ENCODE assay signal across 8 mouse cellular contexts in the genomic region with DNA sequence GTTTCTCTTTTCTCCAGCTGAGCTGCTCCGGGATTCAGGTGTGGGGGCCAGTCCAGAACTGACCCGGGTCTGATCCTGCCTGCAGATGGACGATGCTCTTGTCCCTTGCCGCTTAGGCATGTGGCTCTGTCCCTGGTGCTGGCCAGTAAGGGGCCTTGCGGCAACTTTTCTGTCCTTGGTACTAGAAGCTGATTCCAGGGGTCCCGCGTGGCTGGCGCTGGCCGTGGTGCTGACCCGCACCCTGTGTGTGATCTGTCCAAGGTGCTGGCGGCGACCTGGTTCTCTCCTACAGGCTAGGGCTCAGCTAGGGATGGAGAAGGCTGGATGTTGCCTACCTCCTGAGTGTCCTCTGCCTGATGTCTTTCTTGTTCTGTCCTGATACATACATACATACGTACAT. TPM values are rescaled to one million over a fixed set of nuclear protein-coding genes. Genes with fewer than 3 reads are reported as not detected.
DNase-seq lines count a peak whose midpoint lies in the region; ATAC-seq and TF ChIP-seq lines count a peak whose summit lies in the region.

No protein-coding gene starts in this region.

- no peaks in the 10 kb centered on the region for H3K9me3 ChIP-seq in ES-Bruce4 (replicated peaks; ENCODE audit: control insufficient read depth, insufficient read depth, low read length, poor library complexity, severe bottlenecking)
- H3K9me3 ChIP-seq in embryonic facial prominence, embryonic 10.5 days = no peaks in the 10 kb centered on the region
- H3K9me3 ChIP-seq in liver, embryonic 11.5 days (ENCODE audit: control insufficient read depth, low read length) = no peaks in the 10 kb centered on the region
- no peaks in the 10 kb centered on the region for H3K9me3 ChIP-seq in forebrain, embryonic 15.5 days

- DNase-seq in gastrocnemius, adult 2 months = peak; percentile 24
- no peak for DNase-seq in gastrocnemius, postnatal 14 days
- peak; percentile 92 for DNase-seq in embryonic facial prominence, embryonic 10.5 days (ENCODE audit: low spot score)
- DNase-seq in liver, embryonic 11.5 days (ENCODE audit: low spot score) = peak; percentile 85
- DNase-seq in thymus, postnatal 14 days = peak; percentile 56

- ATAC-seq in liver, embryonic 11.5 days (replicated peaks; ENCODE audit: low FRiP score) = peak; percentile 52
- ATAC-seq in megakaryocyte, adult 5-6 weeks (ENCODE audit: poor library complexity, severe bottlenecking) = no peak
- no peak for ATAC-seq in forebrain, embryonic 15.5 days (replicated peaks)

- no peak overlapping the region for H3K4me2 ChIP-seq in liver, embryonic 11.5 days
- no peak overlapping the region for H3K4me2 ChIP-seq in forebrain, embryonic 15.5 days (replicated peaks)

- no peaks in the 10 kb centered on the region for H3K36me3 ChIP-seq in ES-Bruce4 (ENCODE audit: control insufficient read depth, insufficient read depth, low read length, poor library complexity, severe bottlenecking)
- H3K36me3 ChIP-seq in embryonic facial prominence, embryonic 10.5 days (replicated peaks) = peaks cover 75% of the 10 kb centered on the region
- H3K36me3 ChIP-seq in liver, embryonic 11.5 days (ENCODE audit: control insufficient read depth, insufficient read depth, low read length) = peaks cover 25% of the 10 kb centered on the region; the same call in 1 of the 2 replicates
- H3K36me3 ChIP-seq in forebrain, embryonic 15.5 days = peaks cover 65% of the 10 kb centered on the region

- H3K9ac ChIP-seq in ES-Bruce4 (ENCODE audit: low read depth, poor library complexity, severe bottlenecking) = no peak overlapping the region
- H3K9ac ChIP-seq in liver, embryonic 11.5 days (ENCODE audit: low read depth, low read length) = no peak overlapping the region
- H3K9ac ChIP-seq in forebrain, embryonic 15.5 days (replicated peaks) = no peak overlapping the region

- no peak for TF ChIP-seq POLR2A in ES-Bruce4 (IDR thresholded peaks at IDR 0.05; ENCODE audit: insufficient read depth, low read length)

- H3K4me1 ChIP-seq in ES-Bruce4 (ENCODE audit: control insufficient read depth, insufficient read depth, low read length) = no peaks in the 10 kb centered on the region
- no peaks in the 10 kb centered on the region for H3K4me1 ChIP-seq in embryonic facial prominence, embryonic 10.5 days
- H3K4me1 ChIP-seq in liver, embryonic 11.5 days (replicated peaks; ENCODE audit: control insufficient read depth, insufficient read depth, low read length) = peaks cover 8% of the 10 kb centered on the region
- no peaks in the 10 kb centered on the region for H3K4me1 ChIP-seq in forebrain, embryonic 15.5 days

- WGBS in embryonic facial prominence, embryonic 10.5 days = 20% methylated on average over 13 of the region's 13 CpGs
- whole genome bisulfite sequencing in liver, embryonic 11.5 days = 31% methylated on average over 13 of the region's 13 CpGs
- WGBS in forebrain, embryonic 15.5 days = 33% methylated on average over 13 of the region's 13 CpGs

- intact Hi-C loops in gastrocnemius, adult 2 months (cut with DNase I) = no loop called here
- intact Hi-C loops in gastrocnemius, postnatal 14 days (cut with DNase I; ENCODE audit: low total_unique reads) = no loop called here

- TF ChIP-seq EP300 in ES-Bruce4 (IDR thresholded peaks at IDR 0.05; ENCODE audit: insufficient read depth, low read depth, low read length) = peak; percentile 77; the same call in 1 of the 2 replicates

- H3K27ac ChIP-seq in gastrocnemius, adult 2 months = no peak overlapping the region
- H3K27ac ChIP-seq in ES-Bruce4 (ENCODE audit: insufficient read depth, low read length) = no peak overlapping the region
- H3K27ac ChIP-seq in embryonic facial prominence, embryonic 10.5 days (replicated peaks) = no peak overlapping the region
- no peak overlapping the region for H3K27ac ChIP-seq in liver, embryonic 11.5 days (ENCODE audit: low read depth, low read length)
- no peak overlapping the region for H3K27ac ChIP-seq in forebrain, embryonic 15.5 days (replicated peaks)

- TF ChIP-seq CTCF in gastrocnemius, adult 2 months (IDR thresholded peaks at IDR 0.05) = no peak
- TF ChIP-seq CTCF in ES-Bruce4 (IDR thresholded peaks at IDR 0.05; ENCODE audit: low read depth, low read length) = no peak

- no peaks in the 10 kb centered on the region for H3K27me3 ChIP-seq in ES-Bruce4 (ENCODE audit: control insufficient read depth, insufficient read depth, low read length, poor library complexity, severe bottlenecking)
- no peaks in the 10 kb centered on the region for H3K27me3 ChIP-seq in embryonic facial prominence, embryonic 10.5 days (replicated peaks; ENCODE audit: low read depth, poor library complexity, severe bottlenecking)
- no peaks in the 10 kb centered on the region for H3K27me3 ChIP-seq in liver, embryonic 11.5 days (replicated peaks; ENCODE audit: control insufficient read depth, insufficient read depth, low read length)
- H3K27me3 ChIP-seq in forebrain, embryonic 15.5 days = no peaks in the 10 kb centered on the region

- H3K4me3 ChIP-seq in gastrocnemius, adult 2 months = no peak overlapping the region
- H3K4me3 ChIP-seq in ES-Bruce4 (ENCODE audit: low read depth, low read length) = no peak overlapping the region
- H3K4me3 ChIP-seq in embryonic facial prominence, embryonic 10.5 days = no peak overlapping the region
- H3K4me3 ChIP-seq in liver, embryonic 11.5 days (ENCODE audit: low read depth, low read length) = no peak overlapping the region
- H3K4me3 ChIP-seq in forebrain, embryonic 15.5 days = no peak overlapping the region

RNA-seq across cellular contexts. Expression of a gene that starts 3.8 kb away (rescaled TPM):
- under 1 TPM; 0.11 to 0.23 TPM for total RNA-seq in gastrocnemius, adult 2 months (2021)
- under 1 TPM; 0.10 to 0.13 TPM for total RNA-seq in gastrocnemius, postnatal 14 days (2021)
- polyA plus RNA-seq in ES-Bruce4 (2011; ENCODE audit: insufficient read depth, insufficient read length, low read depth, missing spikeins) = 0.28 and 0.44 TPM in 2 replicates
- 0.29 and 0.43 TPM in 2 replicates for polyA plus RNA-seq in embryonic facial prominence, embryonic 10.5 days (2016; fragmentation: Nextera tagmentation; extraction: Ambion mirVana)
- polyA plus RNA-seq in liver, embryonic 11.5 days (2014; fragmentation: Nextera tagmentation; extraction: Ambion mirVana) = 0.22 and 0.26 TPM in 2 replicates
- 0.93 and 1.4 TPM in 2 replicates for total RNA-seq in megakaryocyte, adult 5-6 weeks (2015)
- 0.66 and 1.1 TPM in 2 replicates for total RNA-seq in megakaryocyte, adult 5-6 weeks (2017)
- 0.64 and 0.73 TPM in 2 replicates for polyA plus RNA-seq in forebrain, embryonic 15.5 days (2015; fragmentation: Nextera tagmentation; extraction: Ambion mirVana)

RNA-seq across cellular contexts. Expression of a gene that starts 9.9 kb away (rescaled TPM):
- 10 to 100 TPM; 13.6 to 18.0 TPM for total RNA-seq in gastrocnemius, adult 2 months (2021)
- total RNA-seq in gastrocnemius, postnatal 14 days (2021) = 10 to 100 TPM; 16.5 to 17.0 TPM
- polyA plus RNA-seq in ES-Bruce4 (2011; ENCODE audit: insufficient read depth, insufficient read length, low read depth, missing spikeins) = 6.0 and 7.9 TPM in 2 replicates
- polyA plus RNA-seq in embryonic facial prominence, embryonic 10.5 days (2016; fragmentation: Nextera tagmentation; extraction: Ambion mirVana) = 18.6 and 19.4 TPM in 2 replicates
- 16.4 and 16.9 TPM in 2 replicates for polyA plus RNA-seq in liver, embryonic 11.5 days (2014; fragmentation: Nextera tagmentation; extraction: Ambion mirVana)
- 9.1 and 11.7 TPM in 2 replicates for total RNA-seq in megakaryocyte, adult 5-6 weeks (2015)
- 8.8 and 14.1 TPM in 2 replicates for total RNA-seq in megakaryocyte, adult 5-6 weeks (2017)
- 20.5 and 22.9 TPM in 2 replicates for polyA plus RNA-seq in forebrain, embryonic 15.5 days (2015; fragmentation: Nextera tagmentation; extraction: Ambion mirVana)

RNA-seq across cellular contexts. Expression of a gene that starts 10.0 kb away (rescaled TPM):
- 10 to 100 TPM; 14.9 to 17.3 TPM for total RNA-seq in gastrocnemius, adult 2 months (2021)
- total RNA-seq in gastrocnemius, postnatal 14 days (2021) = 10 to 100 TPM; 15.4 to 15.9 TPM
- polyA plus RNA-seq in ES-Bruce4 (2011; ENCODE audit: insufficient read depth, insufficient read length, low read depth, missing spikeins) = 43.3 and 45.3 TPM in 2 replicates
- polyA plus RNA-seq in embryonic facial prominence, embryonic 10.5 days (2016; fragmentation: Nextera tagmentation; extraction: Ambion mirVana) = 97.9 and 109 TPM in 2 replicates
- polyA plus RNA-seq in liver, embryonic 11.5 days (2014; fragmentation: Nextera tagmentation; extraction: Ambion mirVana) = 79.3 and 86.8 TPM in 2 replicates
- 35.0 and 40.9 TPM in 2 replicates for total RNA-seq in megakaryocyte, adult 5-6 weeks (2015)
- 22.0 and 23.0 TPM in 2 replicates for total RNA-seq in megakaryocyte, adult 5-6 weeks (2017)
- 90.6 and 99.9 TPM in 2 replicates for polyA plus RNA-seq in forebrain, embryonic 15.5 days (2015; fragmentation: Nextera tagmentation; extraction: Ambion mirVana)

RNA-seq across cellular contexts. Expression of a gene that starts 12.1 kb away (rescaled TPM):
- 100 to 1,000 TPM; 116 to 122 TPM for total RNA-seq in gastrocnemius, adult 2 months (2021)
- total RNA-seq in gastrocnemius, postnatal 14 days (2021) = 10 to 100 TPM; 88.6 to 89.4 TPM
- 15.2 and 20.3 TPM in 2 replicates for polyA plus RNA-seq in ES-Bruce4 (2011; ENCODE audit: insufficient read depth, insufficient read length, low read depth, missing spikeins)
- 4.3 and 5.0 TPM in 2 replicates for polyA plus RNA-seq in embryonic facial prominence, embryonic 10.5 days (2016; fragmentation: Nextera tagmentation; extraction: Ambion mirVana)
- polyA plus RNA-seq in liver, embryonic 11.5 days (2014; fragmentation: Nextera tagmentation; extraction: Ambion mirVana) = 7.0 and 11.0 TPM in 2 replicates
- 9.8 and 10.8 TPM in 2 replicates for total RNA-seq in megakaryocyte, adult 5-6 weeks (2015)
- total RNA-seq in megakaryocyte, adult 5-6 weeks (2017) = 10.5 and 11.3 TPM in 2 replicates
- 10.6 and 23.1 TPM in 2 replicates for polyA plus RNA-seq in forebrain, embryonic 15.5 days (2015; fragmentation: Nextera tagmentation; extraction: Ambion mirVana)

RNA-seq across cellular contexts. Expression of a gene that starts 19.8 kb away (rescaled TPM):
- total RNA-seq in gastrocnemius, adult 2 months (2021) = 10 to 100 TPM; 26.4 to 31.3 TPM
- total RNA-seq in gastrocnemius, postnatal 14 days (2021) = 10 to 100 TPM; 75.4 to 79.4 TPM
- polyA plus RNA-seq in ES-Bruce4 (2011; ENCODE audit: insufficient read depth, insufficient read length, low read depth, missing spikeins) = 21.1 and 26.1 TPM in 2 replicates
- polyA plus RNA-seq in embryonic facial prominence, embryonic 10.5 days (2016; fragmentation: Nextera tagmentation; extraction: Ambion mirVana) = 43.6 and 43.9 TPM in 2 replicates
- polyA plus RNA-seq in liver, embryonic 11.5 days (2014; fragmentation: Nextera tagmentation; extraction: Ambion mirVana) = 14.9 and 16.6 TPM in 2 replicates
- total RNA-seq in megakaryocyte, adult 5-6 weeks (2015) = not detected in 2 replicates
- total RNA-seq in megakaryocyte, adult 5-6 weeks (2017) = 1.2 TPM in 2 replicates
- polyA plus RNA-seq in forebrain, embryonic 15.5 days (2015; fragmentation: Nextera tagmentation; extraction: Ambion mirVana) = 15.0 and 19.0 TPM in 2 replicates
